Mouse (Mus musculus) spleen, adult 2 months (tissue): ENCODE measurements around the gene Tpk1.

Experiments used
- CTCF ChIP-seq: fragments of 200-500 bp; IDR thresholded peaks from 2 replicates; pipeline ENCODE4 v1.5.1; 2011; ENCODE audit warnings: mild to moderate bottlenecking, inconsistent platforms; ENCODE audit not compliant: insufficient read depth, insufficient read length, insufficient replicate concordance; ENCODE audit errors: extremely low read depth
- POLR2A ChIP-seq: fragments of 200-500 bp; IDR thresholded peaks from 2 replicates; pipeline ENCODE4 v1.6.1; 2011; ENCODE audit warnings: low read depth, low read length, inconsistent platforms

- no peak for TF ChIP-seq POLR2A
- TF ChIP-seq CTCF, result no peak
These were observed 332.6 kb downstream of the Tpk1 start for GRCm38 (mm10) chr6:43333479-43333878.
